Mouse (Mus musculus): ENCODE measurements at regions not wholly inside any gene's neighbourhood (a gene's known extent, or its start where the extent isn't known, plus 50 kb on each side); places are given as distances from the start of the nearest gene placed in this dataset.

DNA sequence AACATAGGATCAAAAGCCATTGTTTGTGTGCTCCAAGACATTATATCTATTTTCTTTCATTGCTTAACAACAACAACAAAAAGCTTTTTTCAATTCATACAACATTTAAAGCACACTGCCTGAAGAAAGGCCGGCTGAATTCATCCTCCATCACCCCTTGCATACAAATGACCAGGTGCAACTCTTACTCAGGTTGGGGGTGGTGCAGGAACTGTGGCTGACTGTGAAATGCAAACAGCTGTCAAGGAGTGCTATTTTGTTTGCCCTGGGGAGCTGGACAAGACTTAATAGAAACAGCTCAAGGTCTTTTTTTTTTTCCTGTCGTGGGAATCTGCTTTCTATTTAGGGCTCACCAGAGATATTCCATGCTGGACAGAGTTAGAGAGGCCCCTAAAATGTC is 406.6 kb upstream of the Cldn34d start:
- Histone ChIP-seq H3K36me3 (ENCODE audit: control insufficient read depth, insufficient read depth, low read length) (no peaks in the 10 kb centered on the region), H3K4me2 (ENCODE audit: low read length) (no peak overlapping the region), H3K27ac (ENCODE audit: low read depth, low read length) (no peak overlapping the region), H3K9me3 (replicated peaks; ENCODE audit: control insufficient read depth, low read length) (no peaks in the 10 kb centered on the region), H3K9ac (ENCODE audit: low read length) (no peak overlapping the region), H3K27me3 (replicated peaks; ENCODE audit: control insufficient read depth, insufficient read depth, low read length) (no peaks in the 10 kb centered on the region), H3K4me3 (ENCODE audit: low read depth, low read length) (no peak overlapping the region), H3K4me1 (ENCODE audit: control insufficient read depth, insufficient read depth, low read length) (no peaks in the 10 kb centered on the region)
- 14% methylated on average over 2 of the region's 2 CpGs for WGBS
- DNase-seq (ENCODE audit: low spot score) (peak; percentile 1), ATAC-seq (no peak)

DNA sequence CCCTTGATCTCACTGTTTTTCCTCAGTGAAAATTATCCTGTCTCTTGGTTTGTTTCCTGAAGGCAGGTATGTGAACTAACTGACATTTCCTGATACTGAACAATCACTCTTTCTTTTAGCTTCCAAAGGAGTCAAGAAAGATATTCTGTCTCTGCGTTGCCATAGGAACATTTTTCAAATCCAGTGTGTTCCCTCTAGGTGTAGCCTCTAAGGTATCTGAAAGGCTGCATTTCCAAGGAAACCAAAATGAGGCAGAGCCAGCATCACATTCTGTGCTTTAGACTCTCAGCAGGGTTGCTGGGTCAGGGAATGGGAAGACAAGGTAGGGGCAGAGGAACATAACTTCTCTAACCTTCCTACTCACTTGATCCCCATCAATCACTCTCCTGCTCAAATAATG is 411.2 kb upstream of the Cldn34d start:
- Histone ChIP-seq H3K4me2 (ENCODE audit: low read length) (no peak overlapping the region), H3K27ac (ENCODE audit: low read depth, low read length) (no peak overlapping the region), H3K4me1 (ENCODE audit: control insufficient read depth, insufficient read depth, low read length) (no peaks in the 10 kb centered on the region), H3K36me3 (ENCODE audit: control insufficient read depth, insufficient read depth, low read length) (no peaks in the 10 kb centered on the region), H3K4me3 (ENCODE audit: low read depth, low read length) (no peak overlapping the region), H3K9me3 (replicated peaks; ENCODE audit: control insufficient read depth, low read length) (no peaks in the 10 kb centered on the region), H3K9ac (ENCODE audit: low read length) (no peak overlapping the region), H3K27me3 (replicated peaks; ENCODE audit: control insufficient read depth, insufficient read depth, low read length) (no peaks in the 10 kb centered on the region)
- DNase-seq (ENCODE audit: low spot score) (no peak), ATAC-seq (no peak)
- WGBS = 72% methylated on average over 1 of the region's 1 CpGs

DNA sequence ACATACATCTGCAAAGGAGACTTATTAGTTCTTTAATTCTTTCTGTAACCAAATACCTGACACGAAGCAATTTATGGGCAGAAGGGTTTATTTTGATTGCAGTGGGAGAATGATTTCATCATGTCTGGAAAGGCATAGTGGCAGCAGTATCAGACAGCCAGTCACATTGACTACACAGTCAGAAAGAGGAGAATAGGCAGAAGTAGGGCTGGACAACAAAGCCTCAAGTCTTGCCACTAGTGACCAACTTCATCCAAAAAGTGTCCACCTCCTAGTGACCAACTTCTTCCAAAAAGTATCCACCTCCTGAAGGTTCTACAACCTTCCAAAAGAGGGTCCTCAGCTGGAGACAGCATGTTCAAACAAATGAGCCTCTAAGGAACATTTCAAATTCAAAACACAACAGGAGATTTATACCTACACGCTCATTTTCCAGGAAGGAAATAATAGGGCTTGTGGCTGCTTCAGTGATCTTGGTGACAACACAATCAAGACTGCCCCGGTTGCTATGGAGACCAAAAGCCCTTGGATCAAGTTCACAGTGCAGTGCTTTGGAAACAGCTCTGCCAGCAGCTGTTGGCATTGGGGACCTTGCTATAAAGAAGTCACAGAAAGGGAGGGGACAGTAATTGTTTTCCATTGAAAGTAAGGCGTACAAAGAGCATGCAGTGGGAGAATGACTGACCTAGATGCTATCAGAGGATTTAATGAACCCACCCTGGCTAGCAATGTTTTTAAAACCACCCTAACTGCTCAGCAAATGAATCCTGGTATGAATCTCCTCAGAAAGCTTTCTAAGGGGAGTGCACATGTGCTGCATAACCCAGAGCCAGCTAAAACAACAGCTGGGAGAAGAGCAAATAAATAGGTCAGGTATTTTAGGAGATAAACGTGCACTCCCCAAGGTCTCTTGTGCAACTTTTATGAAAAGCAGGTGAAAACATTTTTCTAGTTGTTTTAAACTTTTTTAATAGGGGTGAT is 448.0 kb upstream of the Cldn34d start:
- 38% methylated on average over 5 of the region's 5 CpGs for WGBS

DNA sequence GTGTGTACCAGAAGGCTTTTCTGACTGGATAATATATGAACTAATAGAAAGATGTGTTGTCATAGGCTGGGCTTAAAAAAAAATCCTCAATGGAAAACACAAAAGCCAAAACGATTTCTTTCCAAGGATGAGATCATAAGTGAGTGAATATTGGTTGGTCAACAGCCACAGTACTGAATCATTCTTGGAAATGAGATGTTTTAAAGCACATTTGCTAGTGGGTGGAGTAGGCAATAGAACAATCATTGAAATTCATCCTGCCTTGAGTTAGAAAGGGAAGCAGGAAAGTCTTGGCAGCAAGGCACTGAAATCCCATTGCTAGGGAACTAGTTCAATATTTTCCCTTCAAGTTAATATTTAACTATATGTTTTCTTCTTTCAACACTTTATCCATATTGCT is 449.3 kb upstream of the Cldn34d start:
- no peaks in the 10 kb centered on the region for H3K36me3 ChIP-seq (ENCODE audit: control insufficient read depth, insufficient read depth, low read length)
- no peak overlapping the region for H3K9ac ChIP-seq (ENCODE audit: low read length)
- WGBS = 56% methylated on average over 1 of the region's 1 CpGs
- H3K27me3 ChIP-seq (replicated peaks; ENCODE audit: control insufficient read depth, insufficient read depth, low read length) = no peaks in the 10 kb centered on the region
- ATAC-seq (no peak), DNase-seq (ENCODE audit: low spot score) (no peak)
- H3K4me2 ChIP-seq (ENCODE audit: low read length) = no peak overlapping the region
- no peak overlapping the region for H3K27ac ChIP-seq (ENCODE audit: low read depth, low read length)
- H3K9me3 ChIP-seq (replicated peaks; ENCODE audit: control insufficient read depth, low read length) = no peaks in the 10 kb centered on the region
- no peak overlapping the region for H3K4me3 ChIP-seq (ENCODE audit: low read depth, low read length)
- H3K4me1 ChIP-seq (ENCODE audit: control insufficient read depth, insufficient read depth, low read length) = no peaks in the 10 kb centered on the region

More for the DNA sequence above, 448.0 kb upstream of the Cldn34d start:
- Histone ChIP-seq H3K36me3 (ENCODE audit: control insufficient read depth, insufficient read depth, low read length) (no peaks in the 10 kb centered on the region), H3K9ac (ENCODE audit: low read length) (no peak overlapping the region), H3K4me1 (ENCODE audit: control insufficient read depth, insufficient read depth, low read length) (no peaks in the 10 kb centered on the region), H3K27ac (ENCODE audit: low read depth, low read length) (no peak overlapping the region), H3K9me3 (replicated peaks; ENCODE audit: control insufficient read depth, low read length) (no peaks in the 10 kb centered on the region), H3K27me3 (replicated peaks; ENCODE audit: control insufficient read depth, insufficient read depth, low read length) (no peaks in the 10 kb centered on the region), H3K4me2 (ENCODE audit: low read length) (no peak overlapping the region), H3K4me3 (ENCODE audit: low read depth, low read length) (no peak overlapping the region)
- ATAC-seq (peak; percentile 88), DNase-seq (ENCODE audit: low spot score) (peak; percentile 81)

DNA sequence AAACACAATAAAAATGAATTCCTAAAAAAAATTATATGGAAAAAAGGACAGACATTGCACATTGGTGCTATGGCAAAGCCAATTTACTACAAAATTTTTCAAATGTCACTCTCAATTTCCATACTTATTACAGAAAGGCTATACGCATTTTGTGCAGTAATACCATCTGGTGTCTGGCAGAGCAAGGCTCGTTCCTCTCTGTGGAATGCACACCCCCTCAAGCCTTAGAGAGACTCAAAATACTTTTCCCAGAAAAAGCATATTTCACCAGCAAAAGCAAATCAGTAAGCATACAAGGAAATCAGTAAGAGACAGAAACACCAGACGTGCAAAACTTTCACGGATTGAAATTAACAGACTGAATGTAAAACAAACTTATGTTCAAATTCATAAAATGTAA is 431.0 kb upstream of the Tbl1x start:
- H3K27ac ChIP-seq (ENCODE audit: low read depth, low read length) = no peak overlapping the region
- ATAC-seq (no peak), DNase-seq (ENCODE audit: low spot score) (peak; percentile 21)
- H3K4me3 ChIP-seq (ENCODE audit: low read depth, low read length) = no peak overlapping the region
- no peaks in the 10 kb centered on the region for H3K27me3 ChIP-seq (replicated peaks; ENCODE audit: control insufficient read depth, insufficient read depth, low read length)
- H3K36me3 ChIP-seq (ENCODE audit: control insufficient read depth, insufficient read depth, low read length) = no peaks in the 10 kb centered on the region
- no peak overlapping the region for H3K9ac ChIP-seq (ENCODE audit: low read length)
- no peaks in the 10 kb centered on the region for H3K9me3 ChIP-seq (replicated peaks; ENCODE audit: control insufficient read depth, low read length)
- H3K4me2 ChIP-seq (ENCODE audit: low read length) = no peak overlapping the region
- 81% methylated on average over 4 of the region's 4 CpGs for WGBS
- no peaks in the 10 kb centered on the region for H3K4me1 ChIP-seq (ENCODE audit: control insufficient read depth, insufficient read depth, low read length)

DNA sequence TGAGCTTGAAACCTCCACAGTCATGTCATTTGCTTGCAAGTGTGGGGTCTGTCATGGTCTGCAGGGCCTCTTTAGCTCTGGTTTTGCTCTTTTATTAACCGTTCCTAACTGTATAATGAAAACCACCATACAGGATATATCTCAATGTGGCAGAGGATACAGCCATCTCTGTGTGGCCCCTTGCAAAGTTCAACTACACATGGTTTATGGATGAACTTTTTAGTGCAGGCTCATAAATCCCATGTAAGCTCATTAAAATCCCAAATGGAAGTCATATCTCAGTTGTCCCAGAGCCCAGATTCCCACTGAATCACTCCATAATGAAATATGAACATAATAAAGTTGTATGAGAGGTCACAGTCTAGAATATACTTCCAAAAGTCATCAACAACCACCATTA is 428.1 kb upstream of the Tbl1x start:
- Histone ChIP-seq H3K4me3 (ENCODE audit: low read depth, low read length) (no peak overlapping the region), H3K27ac (ENCODE audit: low read depth, low read length) (no peak overlapping the region), H3K4me2 (ENCODE audit: low read length) (no peak overlapping the region), H3K36me3 (ENCODE audit: control insufficient read depth, insufficient read depth, low read length) (no peaks in the 10 kb centered on the region), H3K9ac (ENCODE audit: low read length) (no peak overlapping the region), H3K4me1 (ENCODE audit: control insufficient read depth, insufficient read depth, low read length) (no peaks in the 10 kb centered on the region), H3K9me3 (replicated peaks; ENCODE audit: control insufficient read depth, low read length) (no peaks in the 10 kb centered on the region), H3K27me3 (replicated peaks; ENCODE audit: control insufficient read depth, insufficient read depth, low read length) (no peaks in the 10 kb centered on the region)
- ATAC-seq = no peak
- no peak for DNase-seq (ENCODE audit: low spot score)
- 97% methylated on average over 1 of the region's 1 CpGs for whole genome bisulfite sequencing

DNA sequence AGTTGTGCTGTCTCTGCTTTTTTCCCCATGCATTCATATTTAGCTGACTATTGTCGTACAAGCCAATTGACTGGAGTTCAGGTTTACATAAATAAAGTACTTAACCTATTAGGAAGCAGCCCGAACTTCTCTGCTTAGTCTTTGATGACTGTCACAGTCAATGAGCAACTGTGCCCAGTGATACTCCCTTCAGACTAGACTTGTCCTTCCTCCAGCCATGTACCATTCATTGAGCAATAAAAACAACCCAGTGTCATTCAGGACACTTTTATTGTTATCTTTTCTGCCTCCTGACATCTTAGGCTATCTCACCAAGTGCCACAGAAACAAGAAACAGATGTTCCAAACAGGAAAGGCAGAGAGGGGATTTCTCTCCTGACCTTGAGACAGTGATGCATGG is 389.1 kb upstream of the Tbl1x start:
- H3K27ac ChIP-seq (ENCODE audit: low read depth, low read length) = no peak overlapping the region
- H3K36me3 ChIP-seq (ENCODE audit: control insufficient read depth, insufficient read depth, low read length) = no peaks in the 10 kb centered on the region
- ATAC-seq (no peak), DNase-seq (ENCODE audit: low spot score) (no peak)
- no peaks in the 10 kb centered on the region for H3K27me3 ChIP-seq (replicated peaks; ENCODE audit: control insufficient read depth, insufficient read depth, low read length)
- H3K9me3 ChIP-seq (replicated peaks; ENCODE audit: control insufficient read depth, low read length) = no peaks in the 10 kb centered on the region
- H3K4me1 ChIP-seq (ENCODE audit: control insufficient read depth, insufficient read depth, low read length) = no peaks in the 10 kb centered on the region
- no peak overlapping the region for H3K4me2 ChIP-seq (ENCODE audit: low read length)
- no peak overlapping the region for H3K4me3 ChIP-seq (ENCODE audit: low read depth, low read length)
- WGBS = 66% methylated on average over 2 of the region's 2 CpGs
- no peak overlapping the region for H3K9ac ChIP-seq (ENCODE audit: low read length)

Measured in forebrain, embryonic 14.5 days (tissue).